Mouse (Mus musculus) forebrain, embryonic 14.5 days (tissue): ENCODE results near the gene Mettl7b. TPM values are rescaled to one million over a fixed set of nuclear protein-coding genes. Genes with fewer than 3 reads are reported as not detected.

Experiments
- ATAC-seq: fragments of 200-750 bp; cut with Nextera tagmentation; 2 replicates; pipeline ENCODE4 v1.8.0; 2017; ENCODE audit warnings: mild to moderate bottlenecking, moderate library complexity
- DNase-seq: peaks from one replicate; pipeline ENCODE4 v3.0.0-alpha.2; 2015; ENCODE audit warnings: low spot score
- H3K27ac ChIP-seq: fragments of 300-500 bp; sonication (generic); 2 replicates; pipeline ENCODE4 v1.5.1; 2014; ENCODE audit warnings: low read depth, mild to moderate bottlenecking, control low read depth, low read length, moderate library complexity
- H3K27me3 ChIP-seq: fragments of 300-500 bp; sonication (generic); replicated peaks from 2 replicates; pipeline ENCODE4 v1.6.1; 2014; ENCODE audit warnings: low read length, control low read depth, mixed read lengths; ENCODE audit not compliant: control insufficient read depth, insufficient read depth
- H3K36me3 ChIP-seq: fragments of 300-500 bp; sonication (generic); 2 replicates; pipeline ENCODE4 v1.6.1; 2014; ENCODE audit warnings: low read length, control low read depth; ENCODE audit not compliant: control insufficient read depth, insufficient read depth
- H3K4me1 ChIP-seq: fragments of 300-500 bp; sonication (generic); 2 replicates; pipeline ENCODE4 v1.6.1; 2014; ENCODE audit warnings: antibody characterized with exemption, low read length, control low read depth; ENCODE audit not compliant: control insufficient read depth, insufficient read depth
- H3K4me2 ChIP-seq: fragments of 300-500 bp; sonication (generic); 2 replicates; pipeline ENCODE4 v1.6.1; 2014; ENCODE audit warnings: mild to moderate bottlenecking, control low read depth, low read length
- H3K4me3 ChIP-seq: fragments of 300-500 bp; sonication (generic); 2 replicates; pipeline ENCODE4 v1.5.1; 2014; ENCODE audit warnings: low read depth, low read length, control low read depth
- H3K9ac ChIP-seq: fragments of 300-500 bp; sonication (generic); 2 replicates; pipeline ENCODE4 v1.6.1; 2014; ENCODE audit warnings: mild to moderate bottlenecking, low read length, control low read depth, moderate library complexity
- H3K9me3 ChIP-seq: fragments of 300-500 bp; sonication (generic); replicated peaks from 2 replicates; pipeline ENCODE4 v1.6.1; 2016; ENCODE audit warnings: low read length, control low read depth, mixed read lengths; ENCODE audit not compliant: control insufficient read depth
- WGBS: fragments of 180-500 bp; shearing (Covaris S2); extraction: QIAGEN DNeasy Blood & Tissue Kit; methylation state at CpG from one replicate; pipeline ENCODE4 v1.1.7; 2014; 5-methylcytosine and 5-hydroxymethylcytosine counted together
- polyA plus RNA-seq: library from polyadenylated mRNA; unstranded; fragments of >200 nt; fragmentation: Nextera tagmentation; extraction: Ambion mirVana; gene quantifications from 2 replicates; pipeline ENCODE4 v1.2.1, GENCODE M21; 2014

Mettl7b gene
- polyA plus RNA-seq, 1 experiment from 2014 or later: not detected

DNA sequence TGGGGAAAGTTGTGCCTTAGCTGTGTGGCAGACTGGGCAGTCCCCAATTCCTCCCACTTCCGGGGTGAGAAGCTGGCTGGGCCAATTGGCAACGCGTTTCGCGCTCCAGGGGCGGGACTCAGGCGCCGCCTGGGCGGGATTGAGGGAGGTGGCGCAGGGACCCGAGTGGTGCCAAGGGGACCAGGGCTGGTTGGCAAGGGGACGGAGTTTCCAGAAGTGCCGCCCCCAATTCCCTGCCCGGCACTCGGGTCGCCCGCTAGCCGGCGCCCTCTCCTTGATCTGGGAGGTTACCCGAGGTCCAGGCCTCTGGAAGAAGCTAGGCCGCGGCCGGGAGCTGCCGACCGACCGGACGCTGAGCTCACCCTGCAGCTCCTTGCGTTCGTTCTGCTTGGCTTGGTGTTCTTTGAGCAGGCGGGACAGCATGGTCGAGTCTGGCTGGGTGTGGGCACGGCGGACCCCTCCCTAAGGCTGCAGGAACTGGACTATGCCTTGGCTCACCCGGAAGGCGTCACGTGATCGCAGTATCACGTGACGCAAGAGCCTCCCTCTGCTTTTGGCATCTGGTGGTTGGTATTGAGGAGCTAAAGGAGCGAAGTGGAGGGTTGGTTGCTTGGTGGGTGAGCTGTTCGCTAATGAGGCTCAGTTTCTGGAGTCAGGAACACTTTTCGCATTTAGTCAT, 37.6 kb downstream of the Mettl7b start:
- DNase-seq (peak; percentile 97), ATAC-seq (peak; percentile 99)
- WGBS: 0% methylated on average over 42 of the region's 42 CpGs
- Histone ChIP-seq H3K27ac (peak overlapping the region; percentile 86), H3K4me2 (peak overlapping the region; percentile 62), H3K4me1 (peaks cover 18% of the 10 kb centered on the region), H3K9me3 (no peaks in the 10 kb centered on the region), H3K4me3 (peak overlapping the region; percentile 63), H3K36me3 (0 out of 2 replicates have a peak, but pooled peaks cover under 1% of the 10 kb centered on the region), H3K9ac (peak overlapping the region; percentile 73), H3K27me3 (no peaks in the 10 kb centered on the region)

DNA sequence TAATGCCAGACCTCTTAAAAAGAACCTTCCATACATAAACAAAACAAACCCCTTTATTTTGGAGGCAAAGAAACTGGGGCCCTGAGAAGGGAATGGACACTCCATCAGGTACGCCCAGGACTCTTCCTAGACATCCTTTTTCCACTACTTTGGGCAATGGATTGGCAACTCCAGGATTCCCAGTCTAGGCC, 38.1 kb downstream of the Mettl7b start, which contains the start of gene Rdh5:
Gene Rdh5, minus strand, starts transcription at position 67 of the 191 bp plus-strand sequence.
- ATAC-seq: no peak
- no peak for DNase-seq
- Histone ChIP-seq H3K27me3 (no peaks in the 10 kb centered on the region), H3K27ac (peak within 1 kb of the TSS; percentile 86), H3K4me2 (peak within 1 kb of the TSS; percentile 62), H3K9ac (peak within 1 kb of the TSS; percentile 73), H3K9me3 (no peaks in the 10 kb centered on the region), H3K4me1 (peaks cover 15% of the 10 kb centered on the region), H3K4me3 (peak within 1 kb of the TSS; percentile 63), H3K36me3 (peaks cover 4% of the 10 kb centered on the region; the same call in 1 of the 2 replicates)
- whole genome bisulfite sequencing: 13% methylated on average over 1 of the region's 1 CpGs

DNA sequence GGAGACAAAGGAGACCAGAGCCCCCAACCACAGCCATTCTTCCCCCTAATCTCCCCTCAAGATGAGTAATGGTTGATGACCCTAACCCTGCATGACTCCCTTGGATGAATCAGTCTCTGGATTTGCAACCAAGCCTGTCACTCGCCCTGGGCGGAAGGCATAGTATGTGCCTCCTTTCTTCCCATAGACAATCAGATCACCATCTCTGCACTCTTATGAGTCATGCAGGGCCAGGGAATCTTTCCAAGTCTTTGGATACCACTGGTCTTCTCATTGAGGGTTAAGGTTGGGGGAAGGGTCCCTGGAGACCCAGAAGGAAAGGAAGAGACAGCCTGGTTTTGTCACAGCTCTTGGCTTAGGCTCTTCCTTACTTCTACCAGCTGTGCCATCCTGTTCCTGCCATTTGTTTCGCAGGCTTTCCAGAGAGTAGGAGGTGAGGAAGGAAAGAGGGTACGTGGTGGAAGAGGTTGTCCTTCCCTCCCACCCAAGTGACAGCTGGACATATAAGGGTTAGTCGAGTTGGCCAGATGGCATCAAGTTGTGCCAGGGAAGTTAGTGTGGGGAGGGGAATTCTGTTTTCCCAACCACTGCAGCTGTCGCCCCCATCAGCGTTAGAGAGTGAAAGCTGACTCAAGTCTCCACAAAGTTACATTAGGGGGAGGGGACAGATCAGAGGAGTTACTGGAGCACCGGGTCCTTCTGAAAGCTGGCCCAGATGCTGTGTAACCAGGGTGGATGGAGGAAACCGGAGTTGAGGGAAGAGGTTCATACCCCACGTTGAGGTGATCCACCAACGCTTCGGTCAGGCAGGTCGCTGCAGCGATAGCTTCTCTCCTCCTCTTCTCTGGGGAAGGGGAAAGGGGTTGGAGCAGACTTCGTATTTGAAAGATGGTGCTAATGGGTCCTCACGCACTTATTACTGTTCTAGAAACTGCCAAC, 38.6 kb downstream of the Mettl7b start:
- peak overlapping the region; percentile 63 for H3K4me3 ChIP-seq
- WGBS: 73% methylated on average over 16 of the region's 16 CpGs
- H3K4me1 ChIP-seq: peaks cover 15% of the 10 kb centered on the region
- peak overlapping the region; percentile 73; the same call in 1 of the 2 replicates for H3K9ac ChIP-seq
- H3K27me3 ChIP-seq: no peaks in the 10 kb centered on the region
- H3K36me3 ChIP-seq: peaks cover 10% of the 10 kb centered on the region; the same call in 1 of the 2 replicates
- DNase-seq: no peak
- no peaks in the 10 kb centered on the region for H3K9me3 ChIP-seq
- no peak overlapping the region for H3K27ac ChIP-seq
- peak overlapping the region; percentile 62 for H3K4me2 ChIP-seq
- ATAC-seq: peak; percentile 4; the same call in 1 of the 2 replicates

DNA sequence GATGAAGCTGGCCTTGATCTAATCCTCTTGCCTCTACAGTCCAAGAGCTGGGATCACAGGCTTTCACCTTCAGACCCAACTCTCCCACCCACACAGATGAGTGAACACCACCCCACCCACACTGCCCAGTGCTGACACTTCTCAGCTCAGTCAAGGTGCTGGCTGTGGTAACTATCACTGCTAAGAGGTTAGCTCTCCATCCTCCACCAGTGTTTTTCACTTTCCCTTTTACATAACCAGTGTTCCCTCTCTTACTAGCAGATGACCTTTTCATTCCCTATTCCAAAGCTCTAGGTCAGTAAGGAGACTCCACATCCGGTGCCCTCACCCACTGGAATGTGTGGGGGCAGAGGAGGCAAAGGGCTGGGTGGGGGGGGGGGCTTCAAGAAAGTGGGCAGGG, 39.5 kb downstream of the Mettl7b start:
- WGBS: 92% methylated on average over 1 of the region's 1 CpGs
- H3K9ac ChIP-seq: no peak overlapping the region
- DNase-seq (no peak), ATAC-seq (no peak)
- no peak overlapping the region for H3K4me3 ChIP-seq
- no peak overlapping the region for H3K4me2 ChIP-seq
- H3K36me3 ChIP-seq: peaks cover 13% of the 10 kb centered on the region; the same call in 1 of the 2 replicates
- H3K4me1 ChIP-seq: peaks cover 15% of the 10 kb centered on the region
- no peak overlapping the region for H3K27ac ChIP-seq
- no peaks in the 10 kb centered on the region for H3K27me3 ChIP-seq
- no peaks in the 10 kb centered on the region for H3K9me3 ChIP-seq

DNA sequence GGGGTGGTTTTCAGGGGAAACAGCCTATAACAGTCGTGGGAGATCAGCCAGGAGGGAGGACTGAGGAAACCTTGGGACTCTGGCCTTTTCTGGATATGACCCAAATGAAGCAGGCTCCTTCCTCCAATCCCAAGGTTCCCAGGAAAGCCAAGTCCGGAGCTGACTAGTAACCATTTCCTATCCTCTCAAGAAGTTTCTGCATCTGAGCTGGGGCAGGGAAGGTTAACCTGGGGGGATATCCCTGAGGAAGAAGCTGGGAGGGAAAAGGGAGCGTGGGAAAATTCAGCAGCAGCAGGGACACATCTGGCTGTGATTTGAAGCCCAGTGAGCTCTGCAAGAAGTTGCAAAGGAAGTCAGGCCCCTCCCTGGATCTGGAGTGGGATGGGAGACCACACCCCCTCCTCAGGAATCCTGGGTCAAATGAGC, 40.0 kb downstream of the Mettl7b start:
- Histone ChIP-seq H3K4me2 (no peak overlapping the region), H3K9ac (no peak overlapping the region), H3K4me3 (no peak overlapping the region), H3K36me3 (peaks cover 13% of the 10 kb centered on the region; the same call in 1 of the 2 replicates), H3K9me3 (no peaks in the 10 kb centered on the region), H3K4me1 (peaks cover 15% of the 10 kb centered on the region), H3K27me3 (no peaks in the 10 kb centered on the region), H3K27ac (no peak overlapping the region)
- ATAC-seq: no peak
- WGBS: 74% methylated on average over 3 of the region's 3 CpGs
- DNase-seq: no peak

DNA sequence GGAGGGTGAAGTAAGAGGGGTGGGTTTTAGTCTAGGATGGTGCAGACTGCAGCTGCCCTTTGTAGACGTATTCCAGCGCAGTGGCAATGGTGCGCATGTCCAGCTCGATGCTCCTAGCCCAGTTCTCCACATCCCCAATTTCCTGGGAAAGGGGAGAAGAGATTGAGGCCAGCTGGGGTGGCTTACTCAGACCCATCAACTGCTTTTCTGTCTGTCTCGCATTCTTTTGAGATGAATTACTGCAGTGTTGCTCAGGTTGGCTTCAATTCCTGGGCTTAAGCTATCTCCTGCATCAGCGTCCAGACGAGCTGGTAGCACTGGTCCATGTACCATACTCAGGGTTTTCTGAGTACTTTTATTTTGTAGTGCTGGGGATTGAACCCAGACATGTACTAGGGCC, 40.8 kb downstream of the Mettl7b start:
- H3K4me3 ChIP-seq: no peak overlapping the region
- H3K36me3 ChIP-seq: peaks cover 13% of the 10 kb centered on the region; the same call in 1 of the 2 replicates
- 79% methylated on average over 7 of the region's 7 CpGs for WGBS
- DNase-seq (no peak), ATAC-seq (no peak)
- H3K27ac ChIP-seq: no peak overlapping the region
- H3K4me2 ChIP-seq: no peak overlapping the region
- peaks cover 15% of the 10 kb centered on the region for H3K4me1 ChIP-seq
- H3K27me3 ChIP-seq: no peaks in the 10 kb centered on the region
- H3K9ac ChIP-seq: no peak overlapping the region
- no peaks in the 10 kb centered on the region for H3K9me3 ChIP-seq

DNA sequence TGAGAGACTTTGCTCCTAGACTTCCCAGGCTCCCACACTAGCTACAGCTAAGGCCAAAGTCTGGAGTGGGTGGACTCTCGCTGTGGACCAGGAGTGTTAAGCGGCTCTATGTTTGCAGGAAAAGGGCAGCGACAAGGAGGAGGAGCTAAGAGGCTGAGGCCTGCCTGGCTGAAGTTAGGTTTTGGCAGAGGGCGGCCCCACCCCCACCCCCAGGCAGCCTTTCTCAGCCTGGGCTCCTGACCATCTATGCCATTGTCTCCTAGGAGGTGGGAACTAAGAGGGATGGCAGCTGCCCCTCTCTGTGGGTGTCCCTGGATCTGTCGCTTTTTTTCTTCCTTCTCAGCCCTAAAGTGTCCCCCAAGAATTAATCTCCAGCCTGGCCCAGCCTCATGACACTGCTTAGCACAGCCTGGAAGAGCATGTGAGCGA, 41.6 kb downstream of the Mettl7b start:
- ATAC-seq (no peak), DNase-seq (no peak)
- H3K4me1 ChIP-seq: peaks cover 15% of the 10 kb centered on the region
- no peak overlapping the region for H3K9ac ChIP-seq
- no peak overlapping the region for H3K27ac ChIP-seq
- H3K4me3 ChIP-seq: no peak overlapping the region
- no peaks in the 10 kb centered on the region for H3K9me3 ChIP-seq
- H3K4me2 ChIP-seq: no peak overlapping the region
- no peaks in the 10 kb centered on the region for H3K27me3 ChIP-seq
- WGBS: 11% methylated on average over 6 of the region's 6 CpGs
- H3K36me3 ChIP-seq: peaks cover 13% of the 10 kb centered on the region; the same call in 1 of the 2 replicates

DNA sequence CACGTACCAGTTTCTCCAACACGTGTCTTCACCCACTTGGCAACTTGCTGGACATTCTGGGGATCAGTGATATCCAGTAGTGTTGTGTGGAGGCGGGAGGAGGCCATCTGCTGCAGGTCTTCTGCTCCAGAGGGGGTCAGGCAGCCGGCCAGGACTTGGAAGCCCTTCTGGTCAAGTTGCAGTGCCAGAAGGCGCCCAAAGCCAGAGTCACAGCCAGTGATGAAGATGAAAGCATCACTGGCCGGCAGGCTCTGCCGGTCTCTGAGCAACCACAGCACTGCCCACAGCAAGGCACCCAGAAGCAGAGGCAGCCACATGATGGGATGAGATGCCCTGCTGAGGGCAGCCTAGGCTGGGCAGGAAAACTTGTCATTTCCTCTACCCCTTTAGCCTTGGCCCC, 42.5 kb downstream of the Mettl7b start:
- 81% methylated on average over 7 of the region's 7 CpGs for WGBS
- no peaks in the 10 kb centered on the region for H3K27me3 ChIP-seq
- ATAC-seq (no peak), DNase-seq (no peak)
- no peak overlapping the region for H3K4me3 ChIP-seq
- H3K36me3 ChIP-seq: peaks cover 13% of the 10 kb centered on the region; the same call in 1 of the 2 replicates
- peaks cover 11% of the 10 kb centered on the region for H3K4me1 ChIP-seq
- H3K9ac ChIP-seq: no peak overlapping the region
- H3K27ac ChIP-seq: no peak overlapping the region
- no peak overlapping the region for H3K4me2 ChIP-seq
- no peaks in the 10 kb centered on the region for H3K9me3 ChIP-seq
